Mouse (Mus musculus) induced T-regulatory cell, adult 2 months (primary cell): ENCODE measurements at regions not wholly inside any gene's neighbourhood (a gene's known extent, or its start where the extent isn't known, plus 50 kb on each side); places are given as distances from the start of the nearest gene placed in this dataset.

Source experiments
- DNase-seq: peaks from one replicate; pipeline ENCODE4 v3.0.0-alpha.2; 2012; ENCODE audit warnings: low read depth

GRCm38 (mm10) chr4:152834421-152835110 lies 356.9 kb upstream of the Kcnab2 start:
- no peak for DNase-seq

GRCm38 (mm10) chr4:152833411-152834310 lies 356.0 kb upstream of the Kcnab2 start:
- DNase-seq: no peak

GRCm38 (mm10) chr4:152832757-152833363 lies 355.2 kb upstream of the Kcnab2 start:
- no peak for DNase-seq

GRCm38 (mm10) chr4:152825185-152825584 lies 347.5 kb upstream of the Kcnab2 start:
- no peak for DNase-seq

- no peak for DNase-seq
Observed at GRCm38 (mm10) chr4:152816139-152816757, 338.6 kb upstream of the Kcnab2 start.

GRCm38 (mm10) chr4:152806611-152807010 lies 328.9 kb upstream of the Kcnab2 start:
- no peak for DNase-seq

- no peak for DNase-seq
Observed at GRCm38 (mm10) chr4:152799392-152799791, 321.7 kb upstream of the Kcnab2 start.

DNA sequence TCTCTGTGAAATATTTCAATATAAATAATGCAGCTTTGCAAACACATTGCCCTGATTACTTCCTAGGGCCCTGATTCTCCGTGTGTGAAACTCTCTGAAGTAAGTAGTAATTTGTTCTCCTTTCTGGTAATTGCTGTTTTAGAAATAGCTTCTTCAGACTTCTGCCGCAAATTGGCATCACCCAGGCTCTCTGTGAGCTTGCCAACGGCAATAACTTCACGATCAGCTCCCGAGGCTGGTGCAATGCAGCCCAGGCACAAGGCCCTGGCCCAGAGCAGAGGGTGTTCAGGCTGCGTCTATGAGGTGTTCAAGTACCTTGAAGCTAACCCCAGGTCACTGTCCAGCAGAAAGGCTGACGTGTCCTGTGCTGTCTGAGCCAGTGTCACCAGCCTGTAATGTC lies 310.8 kb upstream of the Kcnab2 start:
- no peak for DNase-seq

GRCm38 (mm10) chr4:152784972-152785371 lies 307.3 kb upstream of the Kcnab2 start:
- DNase-seq: no peak

DNA sequence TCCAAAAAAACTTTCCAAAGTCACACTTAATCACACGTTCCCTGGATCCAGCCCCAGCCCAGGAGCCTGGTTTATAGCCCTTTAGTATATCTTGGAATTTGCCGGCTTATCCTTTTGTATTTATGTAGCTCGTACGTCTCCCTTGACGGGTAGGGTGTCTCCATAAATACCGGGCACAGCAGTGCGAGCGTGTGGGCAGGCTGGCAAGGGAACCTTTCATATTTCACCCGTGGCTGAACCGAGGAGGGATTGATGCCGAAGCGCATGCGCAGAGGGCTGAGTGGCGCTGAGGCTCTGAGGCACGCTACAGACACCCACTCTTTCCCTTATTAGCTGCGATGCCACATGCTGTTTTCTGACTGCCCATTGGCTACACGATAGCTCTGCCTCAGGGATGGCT lies 301.9 kb upstream of the Kcnab2 start:
- DNase-seq: no peak

DNA sequence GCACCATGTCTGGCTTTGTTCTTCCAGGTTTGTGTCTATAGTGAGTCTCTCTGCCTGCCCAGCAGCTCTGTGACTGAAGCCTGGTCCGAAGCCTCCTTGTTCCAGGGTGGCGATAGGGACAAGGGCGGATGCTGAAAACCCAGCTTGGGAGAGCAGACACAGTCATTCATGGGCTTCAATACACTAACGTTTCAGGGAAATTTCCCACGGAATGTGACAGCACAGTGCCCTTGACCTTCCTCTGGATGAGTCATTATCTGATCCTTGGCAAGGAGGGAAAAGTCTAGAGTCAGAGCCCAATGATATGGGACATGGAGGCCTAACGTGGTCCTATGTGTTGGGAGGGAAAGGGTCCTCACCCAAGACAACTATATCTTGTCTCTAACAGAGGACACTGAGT lies 298.1 kb upstream of the Kcnab2 start:
- no peak for DNase-seq

DNA sequence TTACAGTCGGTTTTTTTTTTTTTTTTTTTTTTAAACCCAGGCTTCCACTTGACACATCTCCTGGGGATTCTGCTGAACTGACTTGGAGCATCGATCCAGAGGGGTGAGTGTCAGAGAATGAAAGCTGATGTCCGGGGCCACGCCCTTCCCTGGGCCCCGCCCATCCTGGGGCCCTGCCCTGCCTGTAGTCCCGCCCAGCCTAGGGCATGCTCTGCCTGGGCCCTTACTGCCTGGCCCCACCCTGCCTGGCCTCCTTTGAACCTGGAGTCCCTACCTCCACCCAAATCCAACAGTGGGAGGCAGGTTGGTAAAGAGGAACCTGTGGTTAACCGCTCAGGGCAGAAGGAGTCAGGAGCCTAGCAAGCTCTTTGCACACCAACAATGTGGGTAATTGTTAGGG lies 293.7 kb upstream of the Kcnab2 start:
- DNase-seq: no peak

GRCm38 (mm10) chr4:152767372-152767771 lies 289.7 kb upstream of the Kcnab2 start:
- no peak for DNase-seq

DNA sequence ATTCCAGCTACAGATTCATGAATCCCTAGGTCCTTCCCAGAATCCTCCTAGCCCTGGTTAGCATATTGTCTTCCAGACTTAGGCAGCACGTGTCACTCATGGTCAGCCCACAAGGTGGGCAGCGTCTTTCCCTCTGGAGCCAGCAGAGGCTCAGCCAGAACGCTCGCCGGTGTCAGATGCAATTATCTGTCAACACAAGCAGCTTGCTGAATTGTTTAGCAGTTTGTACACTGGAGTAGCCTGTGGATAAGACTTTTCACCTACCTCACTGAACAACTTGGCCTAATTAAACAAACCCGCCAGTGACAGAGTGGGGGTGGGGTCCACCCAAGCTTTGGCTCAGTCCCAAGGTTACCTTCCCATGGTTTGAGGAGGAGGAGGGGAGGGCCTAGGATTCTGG lies 285.4 kb upstream of the Kcnab2 start:
- DNase-seq: no peak

GRCm38 (mm10) chr4:152762576-152762975 lies 284.9 kb upstream of the Kcnab2 start:
- no peak for DNase-seq

- no peak for DNase-seq
Observed at GRCm38 (mm10) chr4:152757191-152757590, 279.5 kb upstream of the Kcnab2 start.

- DNase-seq: no peak
Observed at GRCm38 (mm10) chr4:152756535-152756934, 278.9 kb upstream of the Kcnab2 start.

DNA sequence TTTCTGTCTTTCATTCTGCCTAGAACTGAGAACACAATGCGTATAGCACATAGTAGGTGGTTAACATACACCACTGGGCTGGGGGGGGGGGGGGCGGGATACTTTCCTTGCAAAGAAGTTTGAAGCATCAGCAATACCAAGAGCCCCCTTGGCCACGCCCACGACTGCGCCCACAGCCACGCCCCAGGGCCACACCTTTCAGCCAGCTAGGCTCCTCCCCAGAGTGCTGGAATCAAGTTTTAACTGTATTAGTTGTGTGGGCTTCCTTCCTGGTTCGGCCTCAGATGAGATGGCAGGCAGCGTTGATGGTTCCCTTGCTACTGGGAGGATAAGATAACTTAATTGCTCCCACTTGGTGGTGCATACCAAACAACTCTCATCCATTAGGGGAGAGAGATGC lies 278.1 kb upstream of the Kcnab2 start:
- DNase-seq: no peak

DNA sequence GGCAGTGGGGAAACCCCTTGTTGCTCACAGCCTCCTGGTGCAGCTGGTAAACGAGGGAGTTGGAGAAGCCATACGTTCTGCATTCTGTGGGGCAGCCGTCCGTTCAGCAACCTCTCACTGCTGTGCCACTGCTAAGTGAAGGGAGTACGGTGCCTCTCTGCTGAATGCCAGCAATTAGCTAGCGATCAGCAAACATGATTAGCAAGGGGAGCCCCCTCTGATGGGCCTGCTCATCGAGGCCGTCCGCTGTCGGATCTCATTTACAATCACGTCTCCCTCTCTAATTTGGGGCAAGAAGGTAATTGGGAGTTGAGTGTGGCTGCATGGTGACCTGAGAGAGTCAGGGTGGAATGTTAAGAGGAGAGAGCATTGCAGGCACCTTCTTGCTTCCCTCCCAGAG lies 266.7 kb upstream of the Kcnab2 start:
- DNase-seq: no peak

- DNase-seq: no peak
Observed at GRCm38 (mm10) chr4:152733017-152733416, 255.3 kb upstream of the Kcnab2 start.

DNA sequence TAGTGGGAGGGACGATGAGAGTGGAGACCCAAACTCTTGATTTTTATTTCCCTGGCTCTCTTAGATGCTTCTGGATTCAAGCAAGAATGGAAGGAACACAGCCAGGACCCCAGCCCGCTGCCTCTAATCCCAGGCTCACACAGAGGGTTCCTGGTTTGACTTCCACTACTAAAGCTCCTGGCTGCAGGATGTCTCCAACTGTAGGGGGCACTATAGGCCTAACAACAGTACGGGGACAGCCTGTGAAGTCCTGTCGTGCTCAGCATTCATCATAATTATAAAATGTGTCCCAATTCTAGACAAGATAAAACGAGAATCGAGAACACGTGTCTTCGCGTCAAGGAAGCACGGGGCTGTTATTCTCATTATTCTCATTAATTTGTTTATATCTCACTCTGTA lies 254.3 kb upstream of the Kcnab2 start:
- no peak for DNase-seq

DNA sequence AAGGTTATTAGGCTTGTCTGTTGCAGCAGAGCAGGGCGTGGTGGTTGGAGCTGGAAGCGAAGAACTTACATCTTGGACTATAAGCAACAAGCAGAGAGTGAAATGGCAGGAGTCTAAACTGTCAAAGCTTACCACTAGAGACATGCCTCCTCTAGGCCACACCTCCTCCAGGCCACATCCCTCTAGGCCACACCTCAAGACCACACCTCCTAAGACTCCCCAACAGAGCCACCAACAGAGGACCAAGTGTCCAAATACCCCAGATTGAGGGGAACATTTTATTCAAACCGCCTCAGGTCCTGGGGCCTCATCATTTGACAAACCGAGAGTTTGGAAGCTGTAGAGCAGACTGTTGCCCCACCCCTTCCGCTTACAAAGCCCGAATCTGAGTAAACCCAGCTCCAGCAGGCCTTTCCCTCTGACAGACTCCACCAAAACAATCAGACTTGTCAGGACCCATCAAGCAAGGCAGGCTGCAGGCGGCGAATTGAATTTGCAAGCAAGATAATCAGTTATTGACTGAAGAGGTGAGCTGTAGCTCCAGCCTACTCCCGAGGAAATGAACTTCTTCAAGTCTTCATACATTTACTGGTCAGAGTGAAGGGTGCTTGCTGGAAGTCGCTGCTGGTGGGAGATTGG lies 253.5 kb upstream of the Kcnab2 start:
- DNase-seq: no peak
